Mouse (Mus musculus): ENCODE data around the gene Nxpe3.

- no peak for TF ChIP-seq CTCF (IDR thresholded peaks at IDR 0.05; ENCODE audit: borderline replicate concordance, insufficient read depth, low read depth, low read length)
- no peak for TF ChIP-seq POLR2A (IDR thresholded peaks at IDR 0.05; ENCODE audit: borderline replicate concordance, insufficient read depth, low read length)
Observed at GRCm38 (mm10) chr16:55901839-55902756, 7.0 kb upstream of the Nxpe3 start.

Data from cerebellum, adult 2 months (tissue).